Mouse (Mus musculus) liver, embryonic 16.5 days (tissue): ENCODE measurements around the gene Gm13119. TPM values are rescaled to one million over a fixed set of nuclear protein-coding genes. Genes with fewer than 3 reads are reported as not detected.

Experiments
- ATAC-seq: fragments of 200-750 bp; cut with Nextera tagmentation; 2 replicates; pipeline ENCODE4 v1.8.0; 2017; ENCODE audit warnings: low read depth, mild to moderate bottlenecking, moderate number of reproducible peaks, moderate library complexity
- H3K27ac ChIP-seq: fragments of 300-500 bp; sonication (generic); 2 replicates; pipeline ENCODE4 v1.5.1; 2014; ENCODE audit warnings: mild to moderate bottlenecking, low read length
- H3K27me3 ChIP-seq: fragments of 300-500 bp; sonication (generic); 2 replicates; pipeline ENCODE4 v1.6.1; 2014; ENCODE audit warnings: low read depth, low read length, mixed read lengths; ENCODE audit not compliant: control insufficient read depth, insufficient read depth
- H3K36me3 ChIP-seq: fragments of 300-500 bp; sonication (generic); 2 replicates; pipeline ENCODE4 v1.6.1; 2014; ENCODE audit warnings: mild to moderate bottlenecking; ENCODE audit not compliant: control insufficient read depth, insufficient read depth
- H3K4me1 ChIP-seq: fragments of 300-500 bp; sonication (generic); 2 replicates; pipeline ENCODE4 v1.6.1; 2014; ENCODE audit warnings: low read depth, low read length, mixed read lengths; ENCODE audit not compliant: control insufficient read depth
- H3K4me2 ChIP-seq: fragments of 300-500 bp; sonication (generic); 2 replicates; pipeline ENCODE4 v1.6.1; 2014; ENCODE audit warnings: low read depth, low read length, mixed read lengths
- H3K4me3 ChIP-seq: fragments of 300-500 bp; sonication (generic); 2 replicates; pipeline ENCODE4 v1.5.1; 2014; ENCODE audit warnings: low read depth, mild to moderate bottlenecking, low read length
- H3K9ac ChIP-seq: fragments of 300-500 bp; sonication (generic); 2 replicates; pipeline ENCODE4 v1.6.1; 2014; ENCODE audit warnings: low read depth, low read length
- H3K9me3 ChIP-seq: fragments of 300-500 bp; sonication (generic); replicated peaks from 2 replicates; pipeline ENCODE4 v1.6.1; 2016; ENCODE audit warnings: low read length; ENCODE audit not compliant: control insufficient read depth
- WGBS: fragments of 180-500 bp; shearing (Covaris S2); extraction: QIAGEN DNeasy Blood & Tissue Kit; methylation state at CpG from one replicate; pipeline ENCODE4 v1.1.7; 2014; ENCODE audit not compliant: insufficient replicate concordance; 5-methylcytosine and 5-hydroxymethylcytosine counted together
- polyA plus RNA-seq: library from polyadenylated mRNA; unstranded; fragments of >200 nt; fragmentation: Nextera tagmentation; extraction: Ambion mirVana; gene quantifications from 2 replicates; pipeline ENCODE4 v1.2.1, GENCODE M21; 2015

Gene Gm13119
- polyA plus RNA-seq, 1 experiment from 2014 or later, result not detected

- no peak within 1 kb of the TSS for H3K4me2 ChIP-seq
- no peaks in the 10 kb centered on the region for H3K4me1 ChIP-seq
- no peak within 1 kb of the TSS for H3K27ac ChIP-seq
- WGBS, result 62% methylated on average over 9 of the region's 9 CpGs
- H3K4me3 ChIP-seq, result no peak within 1 kb of the TSS
- H3K36me3 ChIP-seq, result no peaks in the 10 kb centered on the region
- ATAC-seq, result no peak
- H3K9ac ChIP-seq, result no peak within 1 kb of the TSS
- no peaks in the 10 kb centered on the region for H3K27me3 ChIP-seq
- no peaks in the 10 kb centered on the region for H3K9me3 ChIP-seq
Observed at GRCm38 (mm10) chr4:144408290-144408689, 50.5 kb downstream of the Gm13119 start, which contains the start of gene Pramef12. Gene Pramef12, minus strand, starts transcription at chr4:144408464.

Other genes starting within 250 kb of the Gm13119 start
- not detected in 2 replicates for gene Oog3, start 195.3 kb upstream of the Gm13119 start, polyA plus RNA-seq
- gene Oog2, start 167.2 kb upstream of the Gm13119 start, polyA plus RNA-seq, result not detected in 2 replicates
- not detected in 2 replicates for gene C87977, start 144.6 kb upstream of the Gm13119 start, polyA plus RNA-seq
- not detected in 2 replicates for gene Pramel5, start 77.5 kb upstream of the Gm13119 start, polyA plus RNA-seq
- not detected in 2 replicates for gene Gm13128, start 27.7 kb upstream of the Gm13119 start, polyA plus RNA-seq
- gene Pramef20, start 20.0 kb downstream of the Gm13119 start, polyA plus RNA-seq, result not detected in 2 replicates
- gene Pramef12, start 50.5 kb downstream of the Gm13119 start, polyA plus RNA-seq, result not detected in 2 replicates
- not detected in 2 replicates for gene 1700012P22Rik, start 80.8 kb downstream of the Gm13119 start, polyA plus RNA-seq
- gene Gm9944, start 95.4 kb downstream of the Gm13119 start, polyA plus RNA-seq, result not detected in 2 replicates
- gene Aadacl3, start 105.8 kb downstream of the Gm13119 start, polyA plus RNA-seq, result not detected in 2 replicates
- not detected in 2 replicates for gene 9430007A20Rik, start 161.9 kb downstream of the Gm13119 start, polyA plus RNA-seq
- not detected in 2 replicates for gene Gm13124, start 207.2 kb downstream of the Gm13119 start, polyA plus RNA-seq